Mouse (Mus musculus): ENCODE results near the gene Lmna.

- TF ChIP-seq POLR2A (IDR thresholded peaks at IDR 0.05; ENCODE audit: low read depth, low read length) = no peak
- no peak for TF ChIP-seq CTCF (IDR thresholded peaks at IDR 0.05; ENCODE audit: extremely low read depth, insufficient read length, insufficient replicate concordance, low read depth, low read length)
Observed at GRCm38 (mm10) chr3:88473020-88473419, 36.7 kb downstream of the Lmna start.

Data from small intestine, adult 2 months (tissue).